Mouse (Mus musculus): ENCODE data around the gene Gramd2.

DNA sequence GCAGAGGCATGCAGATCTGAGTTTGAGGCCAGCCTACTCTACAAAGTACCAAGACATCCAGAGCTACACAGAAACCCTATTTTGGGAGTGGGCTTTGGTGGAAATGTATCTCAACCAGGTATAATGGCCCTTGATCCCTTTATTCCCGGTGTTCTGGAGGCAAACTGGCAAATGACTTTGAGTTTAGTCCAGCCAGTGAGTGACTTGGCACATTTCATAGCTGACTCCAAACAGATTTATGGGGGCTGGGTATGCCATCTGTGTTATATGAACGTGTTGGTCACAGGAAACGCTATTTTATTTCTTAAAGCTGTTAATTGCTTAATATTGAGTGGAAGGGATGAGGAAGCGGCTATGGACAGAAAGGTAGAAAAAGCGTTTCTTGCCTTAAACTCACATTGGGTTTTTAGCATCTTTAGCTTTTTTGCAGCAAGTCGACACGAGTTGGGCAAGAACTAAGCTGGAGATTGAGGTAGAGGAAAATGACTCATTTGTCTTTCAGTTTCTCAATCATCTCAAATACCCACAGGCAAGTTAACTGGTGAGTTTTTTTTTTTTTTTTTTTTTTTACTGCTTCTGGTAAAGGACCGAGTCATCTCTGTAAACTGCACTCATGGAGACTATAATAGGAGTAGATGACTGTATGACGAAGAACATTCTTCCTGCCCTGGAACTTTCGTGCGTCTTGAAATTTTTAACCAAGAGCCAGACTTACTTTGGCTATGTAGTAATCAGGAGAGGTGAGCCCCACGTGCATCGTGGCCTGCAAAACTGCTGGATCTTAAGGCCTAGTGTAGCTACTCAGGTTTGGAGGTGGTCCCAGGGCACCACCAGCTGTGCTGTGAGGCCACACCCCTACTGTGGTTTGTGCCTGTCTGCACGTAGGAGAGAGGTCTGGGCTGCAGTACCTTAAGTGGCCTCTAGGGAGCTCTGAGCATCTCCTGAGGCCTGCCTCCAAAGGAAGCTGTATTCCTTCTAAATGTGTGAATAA is 20.6 kb upstream of the Gramd2 start:
- TF ChIP-seq MAX (IDR thresholded peaks at IDR 0.05) (peak; percentile 46), CTCF (IDR thresholded peaks at IDR 0.05; ENCODE audit: control insufficient read depth, insufficient read depth, insufficient read length) (peak; percentile 57), MYOG (IDR thresholded peaks at IDR 0.05; ENCODE audit: control insufficient read depth, extremely low read depth, insufficient read length) (no peak)

Data from C2C12 (cell line).